Mouse (Mus musculus) megakaryocyte, embryonic 14.5 days (primary cell): ENCODE results near the gene Lrch3.

Experiments used
- FLI1 ChIP-seq: IDR thresholded peaks from 2 replicates; pipeline ENCODE4 v1.6.1; 2012; ENCODE audit warnings: low read length, inconsistent platforms, mixed read lengths
- GATA1 ChIP-seq: IDR thresholded peaks from 3 replicates; pipeline ENCODE4 v1.6.1; 2012; ENCODE audit warnings: mixed read lengths, low read length, inconsistent platforms, borderline replicate concordance

GRCm38 (mm10) chr16:32875847-32876246 lies 38.1 kb upstream of the Lrch3 start:
- TF ChIP-seq GATA1 (no peak), FLI1 (no peak)
